Mouse (Mus musculus): ENCODE data around the gene Slit3.
A peak's percentile ranks its signal among the peaks of the same experiment; 100 is the strongest.

The Slit3 gene

GRCm38 (mm10) chr11:35304216-35304975 lies 183.4 kb downstream of the Slit3 start:
- DNase-seq (ENCODE audit: low read depth, low spot score): no peak

- no peak for DNase-seq (ENCODE audit: low read depth, low spot score)
Observed at GRCm38 (mm10) chr11:35305111-35305510, 184.1 kb downstream of the Slit3 start.

GRCm38 (mm10) chr11:35305910-35306309 lies 184.9 kb downstream of the Slit3 start:
- DNase-seq (ENCODE audit: low read depth, low spot score): no peak

- no peak for DNase-seq (ENCODE audit: low read depth, low spot score)
Observed at GRCm38 (mm10) chr11:35306922-35307321, 185.9 kb downstream of the Slit3 start.

GRCm38 (mm10) chr11:35307992-35308391 lies 187.0 kb downstream of the Slit3 start:
- DNase-seq (ENCODE audit: low read depth, low spot score): no peak

- no peak for DNase-seq (ENCODE audit: low read depth, low spot score)
Observed at GRCm38 (mm10) chr11:35315449-35316028, 194.5 kb downstream of the Slit3 start.

- peak; percentile 18 for DNase-seq (ENCODE audit: low read depth, low spot score)
Observed at GRCm38 (mm10) chr11:35317221-35317620, 196.2 kb downstream of the Slit3 start.

GRCm38 (mm10) chr11:35317775-35318432 lies 196.9 kb downstream of the Slit3 start:
- DNase-seq (ENCODE audit: low read depth, low spot score): peak; percentile 54

- DNase-seq (ENCODE audit: low read depth, low spot score): no peak
Observed at GRCm38 (mm10) chr11:35318433-35319020, 197.5 kb downstream of the Slit3 start.

GRCm38 (mm10) chr11:35320518-35320917 lies 199.5 kb downstream of the Slit3 start:
- no peak for DNase-seq (ENCODE audit: low read depth, low spot score)

- DNase-seq (ENCODE audit: low read depth, low spot score): no peak
Observed at GRCm38 (mm10) chr11:35324397-35324796, 203.4 kb downstream of the Slit3 start.

GRCm38 (mm10) chr11:35325131-35325995 lies 204.3 kb downstream of the Slit3 start:
- no peak for DNase-seq (ENCODE audit: low read depth, low spot score)

- no peak for DNase-seq (ENCODE audit: low read depth, low spot score)
Observed at GRCm38 (mm10) chr11:35326346-35326745, 205.3 kb downstream of the Slit3 start.

- DNase-seq (ENCODE audit: low read depth, low spot score): no peak
Observed at GRCm38 (mm10) chr11:35327899-35328298, 206.9 kb downstream of the Slit3 start.

- DNase-seq (ENCODE audit: low read depth, low spot score): no peak
Observed at GRCm38 (mm10) chr11:35331476-35331875, 210.5 kb downstream of the Slit3 start.

- no peak for DNase-seq (ENCODE audit: low read depth, low spot score)
Observed at GRCm38 (mm10) chr11:35336558-35336957, 215.5 kb downstream of the Slit3 start.

GRCm38 (mm10) chr11:35337493-35337892 lies 216.5 kb downstream of the Slit3 start:
- peak; percentile 17 for DNase-seq (ENCODE audit: low read depth, low spot score)

GRCm38 (mm10) chr11:35337927-35338819 lies 217.1 kb downstream of the Slit3 start:
- no peak for DNase-seq (ENCODE audit: low read depth, low spot score)

GRCm38 (mm10) chr11:35340752-35341151 lies 219.7 kb downstream of the Slit3 start:
- peak; percentile 12 for DNase-seq (ENCODE audit: low read depth, low spot score)

- no peak for DNase-seq (ENCODE audit: low read depth, low spot score)
Observed at GRCm38 (mm10) chr11:35342486-35342885, 221.5 kb downstream of the Slit3 start.
